Mouse (Mus musculus): ENCODE measurements at regions not wholly inside any gene's neighbourhood (a gene's known extent, or its start where the extent isn't known, plus 50 kb on each side); places are given as distances from the start of the nearest gene placed in this dataset.

GRCm38 (mm10) chr8:25450544-25450943, 626.4 kb upstream of the Adam5 start:
- TF ChIP-seq ZNF384 (IDR thresholded peaks at IDR 0.05; ENCODE audit: low read depth, low read length) (no peak), CHD2 (IDR thresholded peaks at IDR 0.05; ENCODE audit: low read depth, low read length) (no peak), ZC3H11A (IDR thresholded peaks at IDR 0.05; ENCODE audit: borderline replicate concordance, low read depth, low read length) (no peak)

Measured in ES-E14 (cell line).